Mouse (Mus musculus): Measurements from ENCODE around the gene Tsg101. TPM values are rescaled to one million over a fixed set of nuclear protein-coding genes. Genes with fewer than 3 reads are reported as not detected.
A peak's percentile ranks its signal among the peaks of the same experiment; 100 is the strongest.

Tsg101 gene
- polyA plus RNA-seq, 1 experiment from 2014 or later: 165 TPM

DNA sequence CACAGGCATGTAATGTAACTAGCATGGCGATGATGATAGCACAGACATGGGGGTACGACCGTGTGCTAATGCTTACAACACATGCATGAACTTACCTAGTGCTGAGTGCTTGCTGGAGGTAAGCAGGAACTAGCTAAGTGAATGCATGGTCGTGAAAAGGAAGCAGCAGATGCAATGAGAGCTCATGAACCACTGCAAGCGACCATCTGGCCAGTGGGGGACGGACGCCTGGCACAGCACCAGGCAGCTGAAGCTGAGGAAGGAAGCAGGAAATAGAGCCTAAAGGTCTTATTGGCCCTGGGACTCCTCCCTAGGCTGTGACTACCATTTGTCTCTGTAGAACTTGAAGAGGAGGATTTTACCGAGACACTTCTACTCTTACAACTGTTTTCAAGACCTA, 15.0 kb upstream of the Tsg101 start:
- 73% methylated on average over 8 of the region's 8 CpGs for WGBS
- Histone ChIP-seq H3K9me3 (ENCODE audit: control insufficient read depth, low read length) (no peaks in the 10 kb centered on the region), H3K27me3 (ENCODE audit: control insufficient read depth, insufficient read depth, low read depth, low read length) (no peaks in the 10 kb centered on the region), H3K4me1 (replicated peaks; ENCODE audit: control insufficient read depth, insufficient read depth, low read length) (no peaks in the 10 kb centered on the region), H3K36me3 (ENCODE audit: control insufficient read depth, insufficient read depth, low read length) (peaks cover 14% of the 10 kb centered on the region; the same call in 1 of the 2 replicates), H3K4me3 (ENCODE audit: low read length) (no peak overlapping the region), H3K27ac (ENCODE audit: low read length) (no peak overlapping the region), H3K9ac (ENCODE audit: low read length) (no peak overlapping the region), H3K4me2 (ENCODE audit: low read depth, low read length) (no peak overlapping the region)
- ATAC-seq (ENCODE audit: low read depth): no peak

DNA sequence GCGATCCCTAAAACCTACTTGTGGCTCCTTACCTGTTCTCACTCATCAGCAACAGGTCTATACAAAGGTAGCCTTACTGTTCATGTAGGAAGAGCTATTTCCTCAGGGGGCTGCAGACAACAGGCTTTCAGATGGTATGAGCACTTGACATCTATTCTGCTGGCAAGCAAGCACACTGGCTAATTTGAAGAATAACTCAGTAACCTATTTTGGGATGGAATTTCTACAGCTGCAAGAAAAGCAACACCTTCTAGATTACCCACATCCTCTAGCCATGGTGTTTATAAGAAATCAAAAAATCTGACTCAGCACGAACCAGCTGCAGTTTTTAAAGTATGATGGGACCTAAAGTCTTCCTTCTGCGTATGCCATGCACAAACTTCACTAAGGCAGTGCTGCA, 11.6 kb upstream of the Tsg101 start:
- H3K4me2 ChIP-seq (ENCODE audit: low read depth, low read length): no peak overlapping the region
- peaks cover 22% of the 10 kb centered on the region; the same call in 1 of the 2 replicates for H3K36me3 ChIP-seq (ENCODE audit: control insufficient read depth, insufficient read depth, low read length)
- no peak overlapping the region for H3K27ac ChIP-seq (ENCODE audit: low read length)
- H3K27me3 ChIP-seq (ENCODE audit: control insufficient read depth, insufficient read depth, low read depth, low read length): no peaks in the 10 kb centered on the region
- WGBS: 90% methylated on average over 3 of the region's 3 CpGs
- no peaks in the 10 kb centered on the region for H3K9me3 ChIP-seq (ENCODE audit: control insufficient read depth, low read length)
- ATAC-seq (ENCODE audit: low read depth): no peak
- H3K4me3 ChIP-seq (ENCODE audit: low read length): no peak overlapping the region
- H3K4me1 ChIP-seq (replicated peaks; ENCODE audit: control insufficient read depth, insufficient read depth, low read length): no peaks in the 10 kb centered on the region
- no peak overlapping the region for H3K9ac ChIP-seq (ENCODE audit: low read length)

DNA sequence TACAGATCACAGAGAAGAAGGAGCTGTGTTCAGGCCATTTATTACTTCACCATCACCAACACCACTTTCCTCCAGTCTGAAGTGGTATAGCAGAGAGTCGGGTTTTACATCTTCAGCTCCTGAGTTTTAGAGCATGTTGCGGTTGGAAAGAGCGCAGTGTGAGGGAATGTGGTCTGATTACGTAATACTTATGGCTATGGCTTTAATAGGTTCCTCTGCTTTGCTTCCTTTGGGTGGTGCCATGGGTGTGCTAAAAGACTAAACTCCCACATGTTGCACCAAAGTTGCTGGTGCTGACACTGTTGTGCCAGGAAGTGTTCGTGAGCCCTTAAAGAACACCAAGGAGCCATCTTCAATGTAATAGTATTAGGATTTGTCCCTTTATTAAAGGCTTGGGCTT, 8.5 kb upstream of the Tsg101 start:
- no peak for ATAC-seq (ENCODE audit: low read depth)
- H3K9me3 ChIP-seq (ENCODE audit: control insufficient read depth, low read length): no peaks in the 10 kb centered on the region
- no peaks in the 10 kb centered on the region for H3K27me3 ChIP-seq (ENCODE audit: control insufficient read depth, insufficient read depth, low read depth, low read length)
- no peak overlapping the region for H3K4me3 ChIP-seq (ENCODE audit: low read length)
- peaks cover 15% of the 10 kb centered on the region; the same call in 1 of the 2 replicates for H3K36me3 ChIP-seq (ENCODE audit: control insufficient read depth, insufficient read depth, low read length)
- H3K4me2 ChIP-seq (ENCODE audit: low read depth, low read length): no peak overlapping the region
- no peak overlapping the region for H3K9ac ChIP-seq (ENCODE audit: low read length)
- H3K27ac ChIP-seq (ENCODE audit: low read length): no peak overlapping the region
- WGBS: 87% methylated on average over 5 of the region's 5 CpGs
- H3K4me1 ChIP-seq (replicated peaks; ENCODE audit: control insufficient read depth, insufficient read depth, low read length): no peaks in the 10 kb centered on the region

DNA sequence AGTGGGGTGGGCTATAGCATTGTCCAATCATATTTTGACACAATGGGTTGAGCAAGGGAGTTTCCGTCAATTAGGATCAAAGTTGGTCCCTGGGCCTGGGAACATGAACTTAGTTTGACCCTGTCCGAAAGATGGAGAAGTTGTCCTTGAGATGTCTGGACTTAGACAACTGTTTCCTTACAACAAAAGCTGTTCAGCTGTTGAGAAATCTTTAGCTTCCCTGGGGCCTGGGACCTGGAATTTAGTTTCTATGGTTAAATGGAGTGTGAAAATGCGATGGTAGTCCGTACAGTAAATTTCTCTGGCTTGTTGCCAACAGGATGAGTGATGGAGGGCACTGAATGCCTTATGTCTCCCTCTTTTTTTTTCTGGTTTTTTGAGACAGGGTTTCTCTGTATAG, 2.3 kb upstream of the Tsg101 start:
- Histone ChIP-seq H3K9ac (ENCODE audit: low read length) (no peak overlapping the region), H3K36me3 (ENCODE audit: control insufficient read depth, insufficient read depth, low read length) (0 out of 2 replicates have a peak, but pooled peaks cover 3% of the 10 kb centered on the region), H3K27ac (ENCODE audit: low read length) (no peak overlapping the region), H3K27me3 (ENCODE audit: control insufficient read depth, insufficient read depth, low read depth, low read length) (no peaks in the 10 kb centered on the region), H3K4me2 (ENCODE audit: low read depth, low read length) (no peak overlapping the region), H3K9me3 (ENCODE audit: control insufficient read depth, low read length) (no peaks in the 10 kb centered on the region), H3K4me3 (ENCODE audit: low read length) (no peak overlapping the region), H3K4me1 (replicated peaks; ENCODE audit: control insufficient read depth, insufficient read depth, low read length) (peaks cover 15% of the 10 kb centered on the region)
- 0 out of 2 replicates have a peak, but pooled peaks have one; percentile 2 for ATAC-seq (ENCODE audit: low read depth)
- WGBS: 40% methylated on average over 4 of the region's 4 CpGs

DNA sequence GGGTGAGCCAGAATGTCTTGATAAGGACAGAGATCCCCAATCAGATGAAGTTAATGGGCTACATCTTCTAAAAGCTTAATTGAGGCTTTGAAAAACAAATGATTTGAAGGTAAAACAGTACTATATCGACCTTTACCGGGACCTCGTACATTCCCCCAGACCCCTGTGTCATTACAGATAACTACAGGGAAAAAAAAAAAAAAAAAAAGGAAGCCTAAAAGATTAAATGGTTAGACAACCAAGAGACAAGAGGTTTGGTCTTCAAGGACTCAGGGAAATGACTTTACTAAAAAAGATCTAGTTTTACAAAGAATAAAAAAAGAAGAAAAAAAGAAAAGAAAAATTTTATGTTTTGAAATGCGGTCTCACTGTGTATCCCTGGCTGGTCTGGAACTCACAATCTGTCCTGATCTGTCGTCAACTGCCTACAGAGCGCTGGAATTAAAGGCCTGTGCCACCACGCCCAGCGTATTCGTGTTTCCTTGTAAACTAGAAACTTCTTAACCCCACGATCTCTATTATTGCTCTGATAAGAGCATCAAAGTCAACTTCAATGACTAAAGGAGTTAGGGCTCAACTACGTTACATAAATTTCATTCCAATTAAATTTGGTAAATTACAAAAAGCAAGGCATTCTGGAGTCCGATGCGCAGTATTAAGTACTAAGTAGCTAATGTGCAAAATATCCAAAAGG, 944 bp downstream of the Tsg101 start:
- Histone ChIP-seq H3K27me3 (ENCODE audit: control insufficient read depth, insufficient read depth, low read depth, low read length) (no peaks in the 10 kb centered on the region), H3K4me1 (replicated peaks; ENCODE audit: control insufficient read depth, insufficient read depth, low read length) (peaks cover 15% of the 10 kb centered on the region), H3K4me3 (ENCODE audit: low read length) (peak overlapping the region; percentile 66), H3K36me3 (ENCODE audit: control insufficient read depth, insufficient read depth, low read length) (0 out of 2 replicates have a peak, but pooled peaks cover 2% of the 10 kb centered on the region), H3K27ac (ENCODE audit: low read length) (peak overlapping the region; percentile 97), H3K9ac (ENCODE audit: low read length) (peak overlapping the region; percentile 81), H3K9me3 (ENCODE audit: control insufficient read depth, low read length) (no peaks in the 10 kb centered on the region), H3K4me2 (ENCODE audit: low read depth, low read length) (peak overlapping the region; percentile 76)
- WGBS: 10% methylated on average over 13 of the region's 13 CpGs
- ATAC-seq (ENCODE audit: low read depth): no peak

DNA sequence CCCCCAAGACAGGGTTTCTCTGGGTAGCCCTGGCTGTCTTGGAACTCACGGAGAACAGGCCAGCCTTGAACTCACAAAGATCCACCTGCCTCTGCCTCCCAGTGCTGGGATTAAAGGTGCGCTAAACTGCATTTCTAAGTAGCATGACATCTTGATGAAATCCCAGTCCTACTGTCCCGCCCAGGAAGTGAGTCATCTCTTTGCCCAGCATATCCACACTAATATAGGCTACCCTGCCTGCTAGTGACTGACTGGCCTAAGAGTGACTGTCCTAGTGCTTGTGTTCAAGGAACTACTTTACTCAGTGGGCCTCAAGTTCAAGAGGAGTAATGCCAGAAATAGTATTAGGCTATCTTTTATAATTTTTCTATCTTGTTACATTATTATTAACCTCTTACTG, 3.4 kb downstream of the Tsg101 start:
- WGBS: 88% methylated on average over 3 of the region's 3 CpGs
- peaks cover 15% of the 10 kb centered on the region for H3K4me1 ChIP-seq (replicated peaks; ENCODE audit: control insufficient read depth, insufficient read depth, low read length)
- H3K4me2 ChIP-seq (ENCODE audit: low read depth, low read length): no peak overlapping the region
- no peak overlapping the region for H3K9ac ChIP-seq (ENCODE audit: low read length)
- H3K36me3 ChIP-seq (ENCODE audit: control insufficient read depth, insufficient read depth, low read length): peaks cover 9% of the 10 kb centered on the region
- H3K27ac ChIP-seq (ENCODE audit: low read length): no peak overlapping the region
- no peaks in the 10 kb centered on the region for H3K9me3 ChIP-seq (ENCODE audit: control insufficient read depth, low read length)
- no peak overlapping the region for H3K4me3 ChIP-seq (ENCODE audit: low read length)
- ATAC-seq (ENCODE audit: low read depth): no peak
- no peaks in the 10 kb centered on the region for H3K27me3 ChIP-seq (ENCODE audit: control insufficient read depth, insufficient read depth, low read depth, low read length)

DNA sequence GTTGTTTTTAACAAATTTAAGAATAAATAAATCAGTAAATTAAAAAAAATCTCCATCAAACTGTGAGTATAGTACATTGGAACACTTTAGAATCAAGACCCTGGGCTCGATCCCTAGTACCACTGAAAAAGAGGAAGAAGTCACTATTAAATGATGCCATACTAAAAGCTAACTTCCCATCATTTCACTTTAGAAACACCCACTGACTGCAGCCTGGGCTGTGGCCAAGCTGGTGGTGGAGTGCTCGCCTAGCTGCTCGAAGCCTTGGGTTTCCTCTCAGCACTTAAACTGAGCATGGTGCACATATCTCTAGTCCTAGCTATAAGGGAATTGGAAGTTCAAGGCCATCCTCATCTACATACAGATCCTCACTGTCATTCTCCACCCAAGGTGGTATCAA, 8.5 kb downstream of the Tsg101 start:
- WGBS: 89% methylated on average over 3 of the region's 3 CpGs
- no peak for ATAC-seq (ENCODE audit: low read depth)

DNA sequence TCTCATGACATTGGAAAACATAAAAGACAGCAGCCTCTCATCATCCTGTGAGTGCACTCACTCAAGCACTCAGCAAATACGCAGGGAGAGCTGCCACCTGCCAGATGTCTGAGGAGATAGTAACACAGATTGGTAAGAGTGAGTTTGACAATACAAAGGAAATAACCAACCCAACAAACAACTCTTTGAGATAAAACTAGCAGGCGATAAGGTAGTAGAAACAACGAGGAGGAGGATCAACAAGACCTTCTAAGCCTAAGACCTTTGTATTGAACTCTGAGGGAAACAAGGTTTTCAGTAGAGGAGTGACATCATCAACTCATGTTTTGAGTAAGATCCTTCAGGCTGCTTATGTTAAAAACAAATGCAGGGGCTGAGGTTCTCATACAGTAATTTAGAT, 20.4 kb downstream of the Tsg101 start:
- 71% methylated on average over 3 of the region's 3 CpGs for WGBS
- peaks cover 42% of the 10 kb centered on the region for H3K36me3 ChIP-seq (ENCODE audit: control insufficient read depth, insufficient read depth, low read length)
- no peak for ATAC-seq (ENCODE audit: low read depth)
- H3K27me3 ChIP-seq (ENCODE audit: control insufficient read depth, insufficient read depth, low read depth, low read length): no peaks in the 10 kb centered on the region
- H3K9ac ChIP-seq (ENCODE audit: low read length): no peak overlapping the region
- H3K4me1 ChIP-seq (replicated peaks; ENCODE audit: control insufficient read depth, insufficient read depth, low read length): no peaks in the 10 kb centered on the region
- H3K27ac ChIP-seq (ENCODE audit: low read length): no peak overlapping the region
- no peak overlapping the region for H3K4me2 ChIP-seq (ENCODE audit: low read depth, low read length)
- no peaks in the 10 kb centered on the region for H3K9me3 ChIP-seq (ENCODE audit: control insufficient read depth, low read length)
- H3K4me3 ChIP-seq (ENCODE audit: low read length): no peak overlapping the region

More for the DNA sequence above, 8.5 kb downstream of the Tsg101 start:
- Histone ChIP-seq H3K9me3 (ENCODE audit: control insufficient read depth, low read length) (no peaks in the 10 kb centered on the region), H3K27ac (ENCODE audit: low read length) (no peak overlapping the region), H3K4me2 (ENCODE audit: low read depth, low read length) (no peak overlapping the region), H3K9ac (ENCODE audit: low read length) (no peak overlapping the region), H3K4me1 (replicated peaks; ENCODE audit: control insufficient read depth, insufficient read depth, low read length) (no peaks in the 10 kb centered on the region), H3K4me3 (ENCODE audit: low read length) (no peak overlapping the region), H3K36me3 (ENCODE audit: control insufficient read depth, insufficient read depth, low read length) (peaks cover 48% of the 10 kb centered on the region), H3K27me3 (ENCODE audit: control insufficient read depth, insufficient read depth, low read depth, low read length) (no peaks in the 10 kb centered on the region)

DNA sequence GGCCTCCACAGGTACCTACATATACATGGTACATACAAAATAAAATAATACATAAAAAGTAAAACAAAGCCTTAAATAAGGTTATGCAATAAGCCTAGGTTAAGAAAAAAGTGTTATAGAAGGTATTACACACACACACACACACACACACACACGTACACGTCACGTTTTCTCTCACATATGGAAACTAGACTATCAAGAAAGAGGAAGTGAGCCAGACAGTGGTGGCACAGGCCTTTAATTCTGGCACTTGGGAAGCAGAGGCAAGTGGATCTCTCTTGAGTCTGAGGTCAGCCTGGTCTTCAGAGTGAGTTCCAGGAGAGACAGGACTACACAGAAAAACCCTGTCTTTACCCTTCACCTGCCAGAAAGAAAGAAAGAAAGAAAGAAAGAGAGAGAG, 24.3 kb downstream of the Tsg101 start:
- Histone ChIP-seq H3K4me1 (replicated peaks; ENCODE audit: control insufficient read depth, insufficient read depth, low read length) (no peaks in the 10 kb centered on the region), H3K4me3 (ENCODE audit: low read length) (no peak overlapping the region), H3K9ac (ENCODE audit: low read length) (no peak overlapping the region), H3K36me3 (ENCODE audit: control insufficient read depth, insufficient read depth, low read length) (peaks cover 46% of the 10 kb centered on the region), H3K27me3 (ENCODE audit: control insufficient read depth, insufficient read depth, low read depth, low read length) (no peaks in the 10 kb centered on the region), H3K9me3 (ENCODE audit: control insufficient read depth, low read length) (no peaks in the 10 kb centered on the region), H3K4me2 (ENCODE audit: low read depth, low read length) (no peak overlapping the region), H3K27ac (ENCODE audit: low read length) (no peak overlapping the region)
- 87% methylated on average over 3 of the region's 3 CpGs for WGBS
- ATAC-seq (ENCODE audit: low read depth): no peak
